Mouse (Mus musculus) CH12.LX (cell line): ENCODE data around the gene Cd93. TPM values are rescaled to one million over a fixed set of nuclear protein-coding genes. Genes with fewer than 3 reads are reported as not detected.

ENCODE experiments used
- DNase-seq: peaks from one replicate; pipeline ENCODE4 v3.0.0-alpha.2; 2013; ENCODE audit errors: extremely low read depth
- H3K27ac ChIP-seq: 2 replicates; pipeline ENCODE4 v1.5.1; 2012; ENCODE audit warnings: low read depth, mild to moderate bottlenecking, control low read depth, moderate library complexity; ENCODE audit not compliant: insufficient read depth
- H3K27me3 ChIP-seq: replicated peaks from 2 replicates; pipeline ENCODE3; 2012; ENCODE audit warnings: inconsistent platforms
- H3K36me3 ChIP-seq, 2 experiments: replicated peaks in 1 of 2; 2 replicates each; pipeline versions ENCODE3 to v1.6.1; 2012; ENCODE audit warnings: inconsistent platforms in 1 of 2, low read length in 1 of 2, mild to moderate bottlenecking in 1 of 2, mixed read lengths in 1 of 2, moderate library complexity in 1 of 2; ENCODE audit not compliant: control insufficient read depth in 1 of 2, insufficient read depth in 1 of 2
- H3K4me1 ChIP-seq, 2 experiments: 2 replicates each; pipeline ENCODE4 v1.6.1; 2012; ENCODE audit warnings: inconsistent platforms in 1 of 2, moderate library complexity in 1 of 2; ENCODE audit not compliant: insufficient read depth in 2 of 2, control insufficient read depth in 1 of 2
- H3K4me2 ChIP-seq: 2 replicates; pipeline ENCODE4 v1.6.1; 2012; ENCODE audit warnings: low read depth, mild to moderate bottlenecking, control low read depth; ENCODE audit not compliant: poor library complexity, insufficient read depth, severe bottlenecking
- H3K4me3 ChIP-seq, 3 experiments: fragments of 150-350 bp in 1 of 3; sonication (generic) in 1 of 3; replicated peaks in 1 of 3; 2 replicates each; pipeline versions ENCODE3 to v1.5.1; 2011 to 2012; ENCODE audit warnings: low read depth in 2 of 3, low read length in 2 of 3, mild to moderate bottlenecking in 2 of 3, moderate library complexity in 2 of 3, control low read depth in 1 of 3, improper control_type of control experiment in 1 of 3, inconsistent platforms in 1 of 3, mixed read lengths in 1 of 3; ENCODE audit not compliant: poor library complexity in 1 of 3
- H3K79me2 ChIP-seq: replicated peaks from 2 replicates; pipeline ENCODE4 v1.6.1; 2012; ENCODE audit warnings: mild to moderate bottlenecking, moderate library complexity; ENCODE audit not compliant: control insufficient read depth, poor library complexity, insufficient read depth, severe bottlenecking; ENCODE audit errors: extremely low read depth
- H3K9ac ChIP-seq: 2 replicates; pipeline ENCODE4 v1.6.1; 2012; ENCODE audit warnings: low read depth, mild to moderate bottlenecking, control low read depth, moderate library complexity; ENCODE audit not compliant: insufficient read depth
- H3K9me3 ChIP-seq: replicated peaks from 2 replicates; pipeline ENCODE3; 2012; ENCODE audit warnings: low read length, inconsistent platforms, mixed read lengths
- BHLHE40 ChIP-seq: IDR thresholded peaks from 2 replicates; pipeline ENCODE4 v1.6.1; 2011; ENCODE audit warnings: mild to moderate bottlenecking, low read depth, low read length, improper control_type of control experiment
- CHD1 ChIP-seq: IDR thresholded peaks from 2 replicates; pipeline ENCODE4 v1.6.1; 2012; ENCODE audit warnings: low read depth, low read length, improper control_type of control experiment, inconsistent platforms
- CHD2 ChIP-seq: IDR thresholded peaks from 2 replicates; pipeline ENCODE4 v1.6.1; 2011; ENCODE audit warnings: low read length, improper control_type of control experiment
- CTCF ChIP-seq, 2 experiments: IDR thresholded peaks in 1 of 2; conservative IDR thresholded peaks in 1 of 2; 2 replicates each; pipeline ENCODE4 v1.5.1; 2011 to 2012; ENCODE audit warnings: low read depth in 2 of 2, low read length in 2 of 2, improper control_type of control experiment in 1 of 2, inconsistent platforms in 1 of 2, mild to moderate bottlenecking in 1 of 2, moderate library complexity in 1 of 2
- ELF1 ChIP-seq: IDR thresholded peaks from 2 replicates; pipeline ENCODE4 v1.6.1; 2014; ENCODE audit warnings: low read depth, mild to moderate bottlenecking, inconsistent platforms, low read length, improper control_type of control experiment
- ETS1 ChIP-seq: conservative IDR thresholded peaks from 2 replicates; pipeline ENCODE4 v1.6.1; 2012; ENCODE audit warnings: low read depth, mild to moderate bottlenecking, inconsistent platforms, low read length, improper control_type of control experiment, moderate library complexity
- GABPA ChIP-seq: IDR thresholded peaks from 2 replicates; pipeline ENCODE4 v1.6.1; 2012; ENCODE audit warnings: low read depth, low read length, improper control_type of control experiment, inconsistent platforms; ENCODE audit not compliant: insufficient replicate concordance
- HCFC1 ChIP-seq: IDR thresholded peaks from 2 replicates; pipeline ENCODE4 v1.6.1; 2012; ENCODE audit warnings: low read depth, mild to moderate bottlenecking, inconsistent platforms, low read length, improper control_type of control experiment
- KAT2A ChIP-seq: IDR thresholded peaks from 2 replicates; pipeline ENCODE4 v1.6.1; 2012; ENCODE audit warnings: low read length, improper control_type of control experiment, inconsistent platforms; ENCODE audit not compliant: insufficient replicate concordance
- MAX ChIP-seq: IDR thresholded peaks from 2 replicates; pipeline ENCODE4 v1.6.1; 2011; ENCODE audit warnings: low read length, improper control_type of control experiment
- MAZ ChIP-seq: IDR thresholded peaks from 2 replicates; pipeline ENCODE4 v1.6.1; 2012; ENCODE audit warnings: low read depth, mild to moderate bottlenecking, inconsistent platforms, low read length, improper control_type of control experiment, moderate library complexity
- MEF2A ChIP-seq: IDR thresholded peaks from 2 replicates; pipeline ENCODE4 v1.6.1; 2014; ENCODE audit warnings: low read depth, mild to moderate bottlenecking, inconsistent platforms, low read length, improper control_type of control experiment, borderline replicate concordance
- MYC ChIP-seq: IDR thresholded peaks from 2 replicates; pipeline ENCODE4 v1.6.1; 2011; ENCODE audit warnings: low read depth, mild to moderate bottlenecking, improper control_type of control experiment, low read length
- NELFE ChIP-seq: IDR thresholded peaks from 2 replicates; pipeline ENCODE4 v1.6.1; 2011; ENCODE audit warnings: low read depth, low read length, improper control_type of control experiment
- POLR2A ChIP-seq: IDR thresholded peaks from 2 replicates; pipeline ENCODE4 v1.6.1; 2011; ENCODE audit warnings: low read depth, mild to moderate bottlenecking, improper control_type of control experiment, low read length
- RAD21 ChIP-seq: IDR thresholded peaks from 2 replicates; pipeline ENCODE4 v1.6.1; 2011; ENCODE audit warnings: low read depth, mild to moderate bottlenecking, low read length, improper control_type of control experiment, moderate library complexity
- SIN3A ChIP-seq: IDR thresholded peaks from 2 replicates; pipeline ENCODE4 v1.6.1; 2012; ENCODE audit warnings: low read length, improper control_type of control experiment, inconsistent platforms
- TBP ChIP-seq: conservative IDR thresholded peaks from 2 replicates; pipeline ENCODE4 v1.6.1; 2011; ENCODE audit warnings: low read depth, low read length, improper control_type of control experiment
- TCF12 ChIP-seq: IDR thresholded peaks from 2 replicates; pipeline ENCODE4 v1.6.1; 2014; ENCODE audit warnings: low read depth, mild to moderate bottlenecking, inconsistent platforms, low read length, improper control_type of control experiment
- UBTF ChIP-seq: IDR thresholded peaks from 2 replicates; pipeline ENCODE4 v1.6.1; 2012; ENCODE audit warnings: low read depth, mild to moderate bottlenecking, inconsistent platforms, low read length, improper control_type of control experiment, moderate library complexity
- USF1 ChIP-seq: IDR thresholded peaks from 2 replicates; pipeline ENCODE4 v1.6.1; 2014; ENCODE audit warnings: low read depth, mild to moderate bottlenecking, inconsistent platforms, low read length, improper control_type of control experiment
- USF2 ChIP-seq: conservative IDR thresholded peaks from 2 replicates; pipeline ENCODE4 v1.6.1; 2011; ENCODE audit warnings: low read depth, low read length, improper control_type of control experiment
- ZC3H11A ChIP-seq: IDR thresholded peaks from 2 replicates; pipeline ENCODE4 v1.6.1; 2012; ENCODE audit warnings: low read depth, mild to moderate bottlenecking, inconsistent platforms, low read length, improper control_type of control experiment
- ZKSCAN1 ChIP-seq: IDR thresholded peaks from 2 replicates; pipeline ENCODE4 v1.6.1; 2012; ENCODE audit warnings: low read depth, inconsistent platforms, low read length, improper control_type of control experiment, borderline replicate concordance
- ZNF384 ChIP-seq: IDR thresholded peaks from 2 replicates; pipeline ENCODE4 v1.6.1; 2012; ENCODE audit warnings: low read depth, low read length, improper control_type of control experiment, inconsistent platforms
- dilution Hi-C: fragments of 300-500 bp; cut with MboI; formaldehyde crosslinking; loops from 2 replicates; pipeline ENCODE4 v1.14.3; 2020; ENCODE audit warnings: low sequenced_read_pairs; ENCODE audit not compliant: extremely low pct_unique_long_range_greater_than_20kb, extremely low pct_ligation_motif_present
- in situ Hi-C: fragments of 300-500 bp; cut with MboI; formaldehyde crosslinking; loops from 3 replicates; pipeline ENCODE4 v1.14.3; 2019; ENCODE audit warnings: low sequenced_read_pairs, low pct_ligation_motif_present, low pct_unique_long_range_greater_than_20kb, mixed read lengths
- polyA plus RNA-seq: library from polyadenylated mRNA; unstranded; fragments of >175 nt; gene quantifications from 2 replicates; pipeline ENCODE4 v1.2.1, GENCODE M21; 2012; ENCODE audit warnings: low read depth; ENCODE audit not compliant: insufficient read length
- total RNA-seq, 2 experiments: library from RNA; depleted of rRNA; stranded (reverse); fragments of 300-350 nt in 1 of 2; fragments of >200 nt in 1 of 2; gene quantifications; 2 replicates each; pipeline ENCODE4 v1.2.3; 2012 to 2014

Cd93 gene
- total and polyA plus RNA-seq, 3 experiments, result 0.04 to 0.08 (median 0.07) TPM

DNA sequence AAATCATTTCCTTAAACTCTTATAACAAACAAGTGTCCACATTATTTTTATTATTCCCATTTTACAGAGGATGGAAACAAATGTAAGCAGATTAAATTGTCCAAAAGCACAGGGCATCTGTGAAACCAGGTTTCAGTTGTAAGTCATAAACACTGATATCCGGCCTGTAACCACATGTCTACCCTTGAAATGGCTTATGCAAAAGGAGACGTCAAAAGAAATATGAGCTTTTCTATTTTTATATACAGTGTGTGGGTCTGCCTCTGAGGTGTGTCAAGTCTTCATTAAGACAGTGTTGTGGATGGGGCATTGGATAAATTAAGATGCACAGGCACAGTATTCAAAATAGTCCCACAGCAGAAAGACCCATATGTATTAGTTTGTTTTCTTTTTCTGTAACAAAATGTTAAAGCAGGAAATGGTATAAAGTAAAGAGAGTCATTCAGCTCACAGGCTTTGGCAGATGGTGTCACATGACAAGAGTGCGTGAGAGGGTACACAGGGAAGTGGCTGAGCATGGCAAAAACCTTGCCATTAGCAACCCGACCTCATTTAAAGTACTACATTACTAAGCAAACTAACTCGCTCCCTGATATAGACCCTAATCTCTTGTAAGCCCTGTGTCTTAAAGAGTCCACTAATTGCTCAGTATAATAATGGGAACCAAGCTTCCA, 17.5 kb downstream of the Cd93 start:
- dilution Hi-C loops (no loop called here), in situ Hi-C loops (no loop called here)
- no peak for TF ChIP-seq ZNF384
- peak; percentile 31; the same call in 1 of the 2 replicates for TF ChIP-seq USF1
- TF ChIP-seq GABPA, result no peak
- TF ChIP-seq MEF2A, result peak; percentile 74
- no peak for TF ChIP-seq POLR2A
- no peak for TF ChIP-seq CHD1
- no peak for TF ChIP-seq MAZ
- TF ChIP-seq KAT2A, result no peak
- TF ChIP-seq ZC3H11A, result no peak
- no peak for TF ChIP-seq SIN3A
- no peak for TF ChIP-seq ELF1
- TF ChIP-seq ZKSCAN1, result no peak
- TF ChIP-seq HCFC1, result no peak
- TF ChIP-seq RAD21, result no peak
- no peak for TF ChIP-seq UBTF
- TF ChIP-seq TCF12, result no peak
- no peak for TF ChIP-seq TBP
- TF ChIP-seq NELFE, result no peak
- no peak for TF ChIP-seq MYC
- TF ChIP-seq BHLHE40, result peak; percentile 55
- Histone ChIP-seq H3K36me3 (no peaks in the 10 kb centered on the region), H3K9me3 (no peaks in the 10 kb centered on the region), H3K79me2 (no peaks in the 10 kb centered on the region), H3K4me1 (peaks cover 3 to 63% of the 10 kb centered on the region in 2 experiments; a peak in 3 of 4 replicates), H3K27me3 (no peaks in the 10 kb centered on the region), H3K4me2 (no peak overlapping the region), H3K27ac (no peak overlapping the region), H3K4me3 (no peak overlapping the region), H3K9ac (no peak overlapping the region)
- DNase-seq, result peak; percentile 58

DNA sequence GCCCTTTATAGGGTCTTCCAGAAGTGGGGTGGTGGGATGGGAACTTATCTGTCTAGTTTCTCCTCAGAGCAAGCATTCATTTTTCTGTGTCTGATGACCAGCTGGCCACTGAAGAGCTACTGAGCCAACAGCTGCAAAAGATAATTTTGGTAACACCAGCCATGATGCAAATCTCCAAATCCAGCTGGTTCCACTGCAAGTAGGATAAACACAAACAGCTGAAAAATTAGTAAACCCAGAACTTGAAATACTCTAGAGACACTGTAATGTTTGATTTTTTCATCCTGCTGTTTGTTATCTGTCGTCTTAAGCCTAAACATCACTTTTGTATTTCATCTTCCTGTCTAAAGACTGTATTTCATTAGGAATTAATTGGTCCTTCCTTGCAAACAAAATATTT, 21.7 kb downstream of the Cd93 start:
- H3K9me3 ChIP-seq, result no peaks in the 10 kb centered on the region
- H3K79me2 ChIP-seq, result no peaks in the 10 kb centered on the region
- in situ Hi-C loops (no loop called here), dilution Hi-C loops (no loop called here)
- no peaks in the 10 kb centered on the region for H3K36me3 ChIP-seq
- no peak overlapping the region for H3K27ac ChIP-seq
- H3K4me2 ChIP-seq, result no peak overlapping the region
- TF ChIP-seq MAX, result no peak
- no peak for TF ChIP-seq ELF1
- TF ChIP-seq CHD2, result no peak
- TF ChIP-seq TCF12, result peak; percentile 45; the same call in 1 of the 2 replicates
- no peak for TF ChIP-seq CTCF (conservative IDR thresholded peaks at IDR 0.05 in 1 of 2, IDR thresholded peaks at IDR 0.05 in 1 of 2; ENCODE audit: low read depth in 2 of 2, low read length in 2 of 2)
- TF ChIP-seq ZNF384, result no peak
- peak; percentile 54 for TF ChIP-seq ETS1
- TF ChIP-seq USF2, result no peak
- TF ChIP-seq MEF2A, result peak; percentile 73; the same call in 1 of the 2 replicates
- no peak for TF ChIP-seq ZKSCAN1
- H3K4me3 ChIP-seq, result no peak overlapping the region
- H3K27me3 ChIP-seq, result no peaks in the 10 kb centered on the region
- no peak overlapping the region for H3K9ac ChIP-seq
- H3K4me1 ChIP-seq, result peaks cover 0 to 55% of the 10 kb centered on the region in 2 experiments; a peak in 2 of 4 replicates
- DNase-seq, result no peak
